ENCODE assay signal across 8 mouse cellular contexts in the genomic region with DNA sequence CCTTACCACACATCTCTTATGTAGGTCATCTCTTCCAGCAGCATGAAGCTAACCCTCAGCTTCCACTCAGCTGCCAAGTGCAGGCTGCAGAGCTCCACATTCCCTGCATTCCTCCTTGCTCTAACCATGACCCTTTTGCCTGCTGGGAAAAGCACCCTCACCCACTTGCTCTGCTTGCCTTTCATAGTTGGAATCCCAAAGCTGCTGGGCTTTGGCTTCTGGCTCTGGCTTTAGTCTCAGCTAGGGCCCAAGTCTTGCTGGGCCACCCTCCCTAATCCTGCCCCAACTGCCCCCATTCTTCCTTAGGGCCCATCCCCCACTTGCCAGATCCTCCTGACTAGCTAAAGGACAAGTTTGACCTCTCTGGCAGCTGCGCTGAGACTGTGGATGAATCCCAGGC. TPM values are rescaled to one million over a fixed set of nuclear protein-coding genes. Genes with fewer than 3 reads are reported as not detected.
A peak's percentile ranks its signal among the peaks of the same experiment; 100 is the strongest.
DNase-seq lines count a peak whose midpoint lies in the region; ATAC-seq and TF ChIP-seq lines count a peak whose summit lies in the region.

No protein-coding gene starts in this region.

- no peaks in the 10 kb centered on the region for H3K27me3 ChIP-seq in intestine, embryonic 16.5 days (replicated peaks; ENCODE audit: control insufficient read depth, insufficient read depth, low read length)
- H3K27me3 ChIP-seq in thymus, adult 2 months (ENCODE audit: control insufficient read depth, insufficient read depth, low read length), result no peaks in the 10 kb centered on the region

- no peak for TF ChIP-seq CTCF in thymus, adult 2 months (IDR thresholded peaks at IDR 0.05; ENCODE audit: borderline replicate concordance, control insufficient read depth, extremely low read depth, insufficient read depth, low read length, poor library complexity)

- DNase-seq in embryo, embryonic 10 days (ENCODE audit: low spot score), result peak; percentile 61
- no peak for DNase-seq in embryo, embryonic 9.5 days (ENCODE audit: extremely low spot score)
- peak; percentile 35 for DNase-seq in embryo, embryonic 11 days
- DNase-seq in lung, postnatal 14 days, result peak; percentile 45
- DNase-seq in thymus, adult 2 months, result no peak
- DNase-seq in ovary, postnatal 14 days (ENCODE audit: low spot score), result no peak
- no peak for DNase-seq in cerebellum, postnatal 10 days

- no peak overlapping the region for H3K4me2 ChIP-seq in intestine, embryonic 16.5 days (ENCODE audit: low read depth, low read length)

- no peak overlapping the region for H3K4me3 ChIP-seq in intestine, embryonic 16.5 days (ENCODE audit: low read length)
- H3K4me3 ChIP-seq in thymus, adult 2 months (ENCODE audit: control insufficient read depth, insufficient read depth, low read length), result no peak overlapping the region

- H3K9me3 ChIP-seq in intestine, embryonic 16.5 days (ENCODE audit: control insufficient read depth, low read length), result no peaks in the 10 kb centered on the region

- TF ChIP-seq POLR2A in thymus, adult 2 months (IDR thresholded peaks at IDR 0.05; ENCODE audit: control insufficient read depth, extremely low read depth, insufficient read depth, low read length, poor library complexity), result no peak

- ATAC-seq in intestine, embryonic 16.5 days, result no peak

- H3K9ac ChIP-seq in intestine, embryonic 16.5 days (ENCODE audit: low read depth, low read length), result no peak overlapping the region

- 30% methylated on average over 1 of the region's 1 CpGs for WGBS in intestine, embryonic 16.5 days
- 91% methylated on average over 1 of the region's 1 CpGs for WGBS in thymus, adult 2 months

- H3K27ac ChIP-seq in intestine, embryonic 16.5 days (ENCODE audit: low read length), result peak overlapping the region; percentile 10; the same call in 1 of the 2 replicates
- no peak overlapping the region for H3K27ac ChIP-seq in thymus, adult 2 months (ENCODE audit: control insufficient read depth, insufficient read depth, low read length)

- H3K4me1 ChIP-seq in intestine, embryonic 16.5 days (ENCODE audit: control insufficient read depth, insufficient read depth, low read length), result peaks cover 20% of the 10 kb centered on the region
- peaks cover 11% of the 10 kb centered on the region for H3K4me1 ChIP-seq in thymus, adult 2 months (replicated peaks; ENCODE audit: control insufficient read depth, insufficient read depth, low read length)

- no peaks in the 10 kb centered on the region for H3K36me3 ChIP-seq in intestine, embryonic 16.5 days (ENCODE audit: control insufficient read depth, insufficient read depth, low read length)
- H3K36me3 ChIP-seq in thymus, adult 2 months (ENCODE audit: control insufficient read depth, insufficient read depth, low read length), result no peaks in the 10 kb centered on the region

RNA-seq across cellular contexts. Expression of gene Itgb6, which starts 24.3 kb away (rescaled TPM):
- 11.4 and 12.6 TPM in 2 replicates for polyA plus RNA-seq in intestine, embryonic 16.5 days (2015; fragmentation: Nextera tagmentation; extraction: Ambion mirVana)
- 0.31 and 1.2 TPM in 2 replicates for polyA plus RNA-seq in thymus, adult 2 months (2012; rRNA removed)

Comparison
In these comparisons a context has a peak if more than half of its experiments do, and no peak if none do; other contexts are left out.
1. DNase-seq: peak in embryo, embryonic 10 days (single experiment), embryo, embryonic 11 days (single experiment) and lung, postnatal 14 days (single experiment); none in embryo, embryonic 9.5 days (single experiment), thymus, adult 2 months (single experiment), ovary, postnatal 14 days (single experiment) and cerebellum, postnatal 10 days (0 of 2).